Mouse (Mus musculus) midbrain, embryonic 12.5 days (tissue): ENCODE data around the gene Vmn1r84. TPM values are rescaled to one million over a fixed set of nuclear protein-coding genes. Genes with fewer than 3 reads are reported as not detected.

Source experiments
- ATAC-seq: fragments of 200-750 bp; cut with Nextera tagmentation; 2 replicates; pipeline ENCODE4 v1.8.0; 2017; ENCODE audit warnings: low read depth, moderate TSS enrichment, moderate library complexity; ENCODE audit not compliant: low FRiP score
- H3K27ac ChIP-seq: fragments of 300-500 bp; sonication (generic); replicated peaks from 2 replicates; pipeline ENCODE4 v1.5.1; 2016; ENCODE audit warnings: mild to moderate bottlenecking
- H3K27me3 ChIP-seq: fragments of 300-500 bp; sonication (generic); 2 replicates; pipeline ENCODE4 v1.6.1; 2016; ENCODE audit warnings: mild to moderate bottlenecking
- H3K36me3 ChIP-seq: fragments of 300-500 bp; sonication (generic); 2 replicates; pipeline ENCODE4 v1.6.1; 2016
- H3K4me1 ChIP-seq: fragments of 300-500 bp; sonication (generic); 2 replicates; pipeline ENCODE4 v1.6.1; 2016
- H3K4me2 ChIP-seq: fragments of 300-500 bp; sonication (generic); replicated peaks from 2 replicates; pipeline ENCODE4 v1.6.1; 2016; ENCODE audit warnings: mild to moderate bottlenecking, moderate library complexity
- H3K4me3 ChIP-seq: fragments of 300-500 bp; sonication (generic); 2 replicates; pipeline ENCODE4 v1.5.1; 2016; ENCODE audit warnings: mild to moderate bottlenecking
- H3K9ac ChIP-seq: fragments of 300-500 bp; sonication (generic); replicated peaks from 2 replicates; pipeline ENCODE4 v1.6.1; 2016; ENCODE audit warnings: mild to moderate bottlenecking, moderate library complexity
- H3K9me3 ChIP-seq: fragments of 300-500 bp; sonication (generic); 2 replicates; pipeline ENCODE4 v1.6.1; 2016; ENCODE audit warnings: mild to moderate bottlenecking
- WGBS: fragments of 180-500 bp; shearing (Covaris S2); methylation state at CpG from one replicate; pipeline ENCODE4 v1.1.7; 2016; 5-methylcytosine and 5-hydroxymethylcytosine counted together
- microRNA-seq: library from miRNA; unstranded; fragments of <30 nt; microRNA quantifications from one replicate; pipeline ENCODE4, GENCODE M21; 2017
- polyA plus RNA-seq: library from polyadenylated mRNA; unstranded; fragments of >200 nt; fragmentation: Nextera tagmentation; extraction: Ambion mirVana; gene quantifications from 2 replicates; pipeline ENCODE4 v1.2.1, GENCODE M21; 2016

Vmn1r84 gene
- polyA plus RNA-seq: not detected in 2 replicates

DNA sequence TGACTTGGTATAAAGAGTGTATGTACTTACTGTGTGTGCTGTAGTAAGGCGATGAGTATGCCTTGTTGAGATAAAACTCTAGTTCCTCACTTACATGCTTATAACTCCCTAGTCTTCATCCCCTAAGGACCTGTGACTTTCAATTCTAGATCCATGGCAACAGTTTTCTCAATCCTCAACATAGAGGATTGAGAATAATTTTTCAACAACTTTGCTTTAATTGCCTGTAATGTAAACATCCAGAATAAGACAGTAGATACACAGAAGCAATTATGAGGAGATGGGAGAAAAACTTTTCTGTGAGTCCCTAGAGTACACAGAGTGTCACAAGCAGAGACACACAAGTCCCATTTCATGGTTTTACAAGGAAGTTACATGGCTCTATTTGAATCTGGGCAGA, at the start of gene Vmn1r84:
Vmn1r84 (minus strand) TSS at position 101 of the 400 bp plus-strand sequence.
- no peak for ATAC-seq
- Histone ChIP-seq H3K9ac (no peak within 1 kb of the TSS), H3K27ac (no peak within 1 kb of the TSS), H3K4me3 (no peak within 1 kb of the TSS), H3K36me3 (no peaks in the 10 kb centered on the region), H3K4me2 (no peak within 1 kb of the TSS), H3K9me3 (0 out of 2 replicates have a peak, but pooled peaks cover 6% of the 10 kb centered on the region), H3K27me3 (no peaks in the 10 kb centered on the region), H3K4me1 (no peaks in the 10 kb centered on the region)
- WGBS: 48% methylated on average over 1 of the region's 1 CpGs

DNA sequence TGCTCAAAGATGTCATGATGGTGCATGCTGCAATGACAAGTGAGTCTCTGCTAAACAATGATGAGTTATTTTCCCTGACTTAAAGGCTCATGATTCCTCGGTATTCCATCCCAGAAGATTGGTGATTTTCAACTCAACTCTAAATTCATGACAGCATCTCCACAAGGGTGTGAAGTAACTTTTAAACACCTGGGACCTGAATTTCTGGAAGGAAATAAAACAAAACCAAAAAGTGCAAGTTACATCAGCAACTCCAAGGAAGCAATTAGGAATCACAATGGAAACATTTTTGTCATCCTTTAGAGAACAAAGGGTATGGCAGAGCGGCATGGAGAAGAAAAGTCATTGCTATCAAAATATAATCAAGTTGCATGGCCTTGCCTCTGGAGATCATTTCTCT, 39.7 kb downstream of the Vmn1r84 start, which contains the start of gene Vmn1r83:
Vmn1r83 (minus strand) TSS at position 101 of the 400 bp plus-strand sequence.
- Histone ChIP-seq H3K36me3 (no peaks in the 10 kb centered on the region), H3K9ac (no peak within 1 kb of the TSS), H3K27me3 (no peaks in the 10 kb centered on the region), H3K4me3 (no peak within 1 kb of the TSS), H3K4me1 (no peaks in the 10 kb centered on the region), H3K9me3 (peaks cover 38% of the 10 kb centered on the region; the same call in 1 of the 2 replicates), H3K4me2 (no peak within 1 kb of the TSS), H3K27ac (no peak within 1 kb of the TSS)
- WGBS: 81% methylated on average over 2 of the region's 2 CpGs
- no peak for ATAC-seq

Small RNAs within 50 kb of the gene (microRNA-seq; reads per million reads assigned to microRNA genes)
- not detected for gene Gm23521

Other genes starting within 250 kb of the Vmn1r84 start
- gene Vmn1r78, start 219.0 kb downstream of the Vmn1r84 start, polyA plus RNA-seq: not detected in 2 replicates
- gene Vmn1r79, start 198.0 kb downstream of the Vmn1r84 start, polyA plus RNA-seq: not detected in 2 replicates
- not detected in 2 replicates for gene Vmn1r80, start 180.0 kb downstream of the Vmn1r84 start, polyA plus RNA-seq
- gene Vmn1r81, start 101.0 kb downstream of the Vmn1r84 start, polyA plus RNA-seq: not detected in 2 replicates
- not detected in 2 replicates for gene Vmn1r82, start 68.8 kb downstream of the Vmn1r84 start, polyA plus RNA-seq
- gene Vmn1r83, start 39.8 kb downstream of the Vmn1r84 start, polyA plus RNA-seq: 0.06 TPM in 1 of 2 replicates, not detected in the other
- 5.3 and 5.4 TPM in 2 replicates for gene Zfp551, start 53.5 kb upstream of the Vmn1r84 start, polyA plus RNA-seq
- 59.5 and 61.2 TPM in 2 replicates for gene Zfp606, start 109.0 kb upstream of the Vmn1r84 start, polyA plus RNA-seq
- not detected in 2 replicates for gene 2900092C05Rik, start 143.2 kb upstream of the Vmn1r84 start, polyA plus RNA-seq
- gene Vmn2r53, start 239.5 kb upstream of the Vmn1r84 start, polyA plus RNA-seq: 0.01 TPM in 1 of 2 replicates, not detected in the other